In the genomic region with DNA sequence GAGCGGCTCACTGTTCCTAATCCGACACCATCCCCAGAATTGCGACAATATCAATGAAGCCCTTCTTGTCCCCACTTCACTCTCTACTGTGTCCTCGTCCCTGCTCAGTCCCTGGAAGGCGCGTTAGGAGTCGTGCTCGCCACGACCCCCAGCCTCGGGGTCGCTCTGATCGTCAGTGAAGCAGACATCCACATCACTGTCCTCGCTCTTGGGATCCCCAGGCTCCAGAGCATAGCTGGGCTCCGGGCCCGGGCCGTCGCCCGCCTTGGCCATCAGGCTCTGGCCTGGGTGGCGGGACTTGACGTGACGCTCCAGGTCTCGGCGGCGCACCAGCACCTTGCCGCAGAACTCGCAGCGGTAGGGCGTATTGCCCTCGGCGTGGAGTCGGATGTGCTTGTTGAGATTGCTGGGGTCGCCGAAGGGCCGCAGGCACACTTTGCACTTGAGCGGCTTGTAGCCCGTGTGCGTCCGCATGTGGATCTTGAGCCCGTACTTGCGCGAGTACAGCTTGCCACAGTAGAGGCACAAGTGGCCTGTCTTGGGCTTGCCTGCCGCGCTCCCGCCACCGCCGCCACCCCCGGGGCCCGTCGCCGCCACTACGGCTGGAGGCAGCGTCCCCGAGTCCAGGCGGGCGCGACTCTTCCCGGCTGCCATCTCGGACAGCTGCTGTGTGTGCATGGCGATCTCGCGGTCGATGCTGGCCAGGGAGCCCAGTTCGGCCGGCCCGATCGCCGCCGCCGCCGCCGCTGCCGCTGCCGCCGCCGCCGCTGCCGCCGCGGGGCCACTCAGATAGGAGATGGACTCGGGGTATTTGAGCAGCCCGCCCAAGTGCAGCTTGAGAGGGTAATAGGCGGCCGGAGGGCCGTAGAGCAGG, we compare ENCODE assay signal across 8 mouse cellular contexts. TPM values are rescaled to one million over a fixed set of nuclear protein-coding genes. Genes with fewer than 3 reads are reported as not detected.
DNase-seq lines count a peak whose midpoint lies in the region; ATAC-seq and TF ChIP-seq lines count a peak whose summit lies in the region.

No protein-coding gene starts in this region.

- peaks cover 100% of the 10 kb centered on the region for H3K27me3 ChIP-seq in heart, embryonic 13.5 days (replicated peaks)
- peaks cover 95% of the 10 kb centered on the region for H3K27me3 ChIP-seq in hindbrain, embryonic 13.5 days
- H3K27me3 ChIP-seq in midbrain, embryonic 15.5 days (replicated peaks): peaks cover 85% of the 10 kb centered on the region

- H3K27ac ChIP-seq in heart, embryonic 13.5 days (replicated peaks): no peak overlapping the region
- H3K27ac ChIP-seq in bone marrow macrophage, adult 2 months (ENCODE audit: insufficient read depth, low read depth, low read length): no peak overlapping the region
- no peak overlapping the region for H3K27ac ChIP-seq in hindbrain, embryonic 13.5 days
- H3K27ac ChIP-seq in midbrain, embryonic 15.5 days: no peak overlapping the region

- H3K9me3 ChIP-seq in heart, embryonic 13.5 days: no peaks in the 10 kb centered on the region
- no peaks in the 10 kb centered on the region for H3K9me3 ChIP-seq in hindbrain, embryonic 13.5 days
- H3K9me3 ChIP-seq in midbrain, embryonic 15.5 days: no peaks in the 10 kb centered on the region

- peak overlapping the region; percentile 73 for H3K4me2 ChIP-seq in heart, embryonic 13.5 days
- peak overlapping the region; percentile 64 for H3K4me2 ChIP-seq in hindbrain, embryonic 13.5 days
- peak overlapping the region; percentile 47 for H3K4me2 ChIP-seq in midbrain, embryonic 15.5 days

- H3K4me3 ChIP-seq in heart, embryonic 13.5 days: peak overlapping the region; percentile 53
- H3K4me3 ChIP-seq in bone marrow macrophage, adult 2 months (ENCODE audit: insufficient read depth, low read length): peak overlapping the region; percentile 57
- peak overlapping the region; percentile 47 for H3K4me3 ChIP-seq in hindbrain, embryonic 13.5 days
- H3K4me3 ChIP-seq in midbrain, embryonic 15.5 days: peak overlapping the region; percentile 33

- peak overlapping the region; percentile 58; the same call in 1 of the 2 replicates for H3K9ac ChIP-seq in heart, embryonic 13.5 days
- peak overlapping the region; percentile 63 for H3K9ac ChIP-seq in hindbrain, embryonic 13.5 days
- no peak overlapping the region for H3K9ac ChIP-seq in midbrain, embryonic 15.5 days

- WGBS in heart, embryonic 13.5 days: under 1% methylated on average over 84 of the region's 84 CpGs
- under 1% methylated on average over 81 of the region's 84 CpGs for WGBS in hindbrain, embryonic 13.5 days
- under 1% methylated on average over 84 of the region's 84 CpGs for WGBS in midbrain, embryonic 15.5 days

- H3K4me1 ChIP-seq in heart, embryonic 13.5 days: peaks cover 17% of the 10 kb centered on the region
- H3K4me1 ChIP-seq in bone marrow macrophage, adult 2 months (ENCODE audit: control insufficient read depth, insufficient read depth, low read length): peaks cover 6% of the 10 kb centered on the region; the same call in 1 of the 2 replicates
- H3K4me1 ChIP-seq in hindbrain, embryonic 13.5 days (replicated peaks): peaks cover 26% of the 10 kb centered on the region
- peaks cover 21% of the 10 kb centered on the region for H3K4me1 ChIP-seq in midbrain, embryonic 15.5 days

- no peaks in the 10 kb centered on the region for H3K36me3 ChIP-seq in heart, embryonic 13.5 days
- no peaks in the 10 kb centered on the region for H3K36me3 ChIP-seq in hindbrain, embryonic 13.5 days
- H3K36me3 ChIP-seq in midbrain, embryonic 15.5 days (replicated peaks): no peaks in the 10 kb centered on the region

- DNase-seq in heart, postnatal 10 days: no peak
- DNase-seq in spleen, adult 12 weeks (ENCODE audit: low spot score): no peak
- no peak for DNase-seq in cerebellum, adult 9-11 months
- no peak for DNase-seq in urinary bladder, adult 2 months (ENCODE audit: low spot score)

- no peak for TF ChIP-seq CTCF in bone marrow macrophage, adult 2 months (IDR thresholded peaks at IDR 0.05; ENCODE audit: low read depth, low read length)

- TF ChIP-seq POLR2A in bone marrow macrophage, adult 2 months (IDR thresholded peaks at IDR 0.05; ENCODE audit: borderline replicate concordance, low read depth, low read length): no peak

- intact Hi-C loops in heart, postnatal 10 days (cut with DNase I): no loop called here

- no peak for ATAC-seq in heart, embryonic 13.5 days (ENCODE audit: extremely low read depth, insufficient number of reproducible peaks, low FRiP score, low TSS enrichment)
- peak; percentile 19; the same call in 1 of the 2 replicates for ATAC-seq in hindbrain, embryonic 13.5 days (ENCODE audit: low FRiP score)
- peak; percentile 51 for ATAC-seq in midbrain, embryonic 15.5 days (replicated peaks)

RNA-seq across cellular contexts. Expression of gene Prdm13, which starts 7.4 kb away (rescaled TPM):
- not detected in 2 replicates for polyA plus RNA-seq in heart, embryonic 13.5 days (2015; fragmentation: Nextera tagmentation; extraction: Ambion mirVana)
- total RNA-seq in heart, postnatal 10 days (2021): not detected
- 0.32 TPM in 1 of 2 replicates, not detected in the other for polyA plus RNA-seq in bone marrow macrophage, adult 2 months (2012; ENCODE audit: insufficient read depth, insufficient read length, missing spikeins)
- 1.00 and 1.7 TPM in 2 replicates for polyA plus RNA-seq in hindbrain, embryonic 13.5 days (2015; fragmentation: Nextera tagmentation; extraction: Ambion mirVana)
- polyA plus RNA-seq in midbrain, embryonic 15.5 days (2015; fragmentation: Nextera tagmentation; extraction: Ambion mirVana): 0.09 and 0.38 TPM in 2 replicates
- polyA plus RNA-seq in urinary bladder, adult 2 months (2012; rRNA removed): not detected in 2 replicates

RNA-seq across cellular contexts. Expression of gene Ccnc, which starts 49.2 kb away (rescaled TPM):
- polyA plus RNA-seq in heart, embryonic 13.5 days (2015; fragmentation: Nextera tagmentation; extraction: Ambion mirVana): 25.7 and 26.7 TPM in 2 replicates
- total RNA-seq in heart, postnatal 10 days (2021): 10 to 100 TPM; 13.9 to 18.1 TPM
- polyA plus RNA-seq in bone marrow macrophage, adult 2 months (2012; ENCODE audit: insufficient read depth, insufficient read length, missing spikeins): 27.5 and 27.8 TPM in 2 replicates
- 71.0 and 71.8 TPM in 2 replicates for polyA plus RNA-seq in hindbrain, embryonic 13.5 days (2015; fragmentation: Nextera tagmentation; extraction: Ambion mirVana)
- polyA plus RNA-seq in midbrain, embryonic 15.5 days (2015; fragmentation: Nextera tagmentation; extraction: Ambion mirVana): 60.5 and 63.4 TPM in 2 replicates
- polyA plus RNA-seq in urinary bladder, adult 2 months (2012; rRNA removed): 17.7 and 21.3 TPM in 2 replicates
